Mouse (Mus musculus): Measurements from ENCODE around the gene Ror2. TPM values are rescaled to one million over a fixed set of nuclear protein-coding genes. Genes with fewer than 3 reads are reported as not detected.

Ror2 gene
- polyA plus RNA-seq, 1 experiment from 2014 or later, result 0.18 TPM

DNA sequence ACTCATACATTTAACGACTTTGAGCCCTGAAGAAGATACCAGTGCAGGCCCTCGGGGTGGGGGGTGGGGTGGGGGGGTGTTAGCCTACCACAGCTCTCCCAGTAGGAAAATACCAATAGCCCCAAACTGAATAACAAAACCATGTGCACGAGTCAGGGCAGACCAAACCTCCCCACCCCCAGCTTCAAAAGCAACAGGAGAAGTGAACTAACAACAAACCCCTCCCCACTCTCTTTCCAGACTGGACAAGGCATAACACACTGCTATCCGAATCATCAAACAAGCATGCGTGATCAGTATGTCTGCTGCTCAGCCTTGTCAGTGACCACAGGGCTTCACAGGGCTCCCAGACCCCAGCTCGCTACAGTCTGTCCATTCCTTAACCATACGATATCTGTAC is 94.3 kb downstream of the Ror2 start:
- Histone ChIP-seq H3K4me2 (ENCODE audit: low read depth, low read length) (no peak overlapping the region), H3K4me1 (ENCODE audit: insufficient read depth) (no peaks in the 10 kb centered on the region), H3K9me3 (ENCODE audit: low read length) (no peaks in the 10 kb centered on the region), H3K9ac (replicated peaks) (no peak overlapping the region), H3K4me3 (ENCODE audit: low read depth, low read length) (no peak overlapping the region), H3K27me3 (ENCODE audit: insufficient read depth, low read length) (no peaks in the 10 kb centered on the region), H3K36me3 (replicated peaks; ENCODE audit: insufficient read depth, low read length) (no peaks in the 10 kb centered on the region), H3K27ac (ENCODE audit: low read depth) (no peak overlapping the region)
- DNase-seq (no peak), ATAC-seq (no peak)
- TF ChIP-seq EP300 (IDR thresholded peaks at IDR 0.05; ENCODE audit: low read depth), result no peak
- TF ChIP-seq CTCF (IDR thresholded peaks at IDR 0.05; ENCODE audit: low read depth), result no peak
- WGBS (ENCODE audit: insufficient replicate concordance), result 60% methylated on average over 7 of the region's 7 CpGs

DNA sequence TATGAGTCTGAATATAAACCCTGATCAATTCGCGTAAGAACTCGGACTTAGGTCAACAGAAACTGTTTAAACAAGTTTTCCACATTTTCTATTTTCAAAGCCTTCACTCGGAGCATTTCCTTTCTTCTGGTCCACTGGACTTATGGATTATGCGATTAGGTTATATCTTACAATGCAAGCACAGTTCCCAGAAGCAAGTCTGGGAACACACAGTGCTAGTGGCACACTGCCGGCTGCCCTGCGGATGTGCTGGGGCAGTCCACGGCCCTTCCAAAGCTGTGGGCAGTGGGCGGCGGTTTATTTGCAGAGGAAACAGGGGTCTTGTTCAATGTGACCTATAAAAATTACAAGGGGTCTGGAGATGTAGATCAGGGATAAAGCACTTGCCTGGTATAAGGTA is 97.0 kb downstream of the Ror2 start:
- Histone ChIP-seq H3K27ac (ENCODE audit: low read depth) (no peak overlapping the region), H3K4me1 (ENCODE audit: insufficient read depth) (no peaks in the 10 kb centered on the region), H3K9ac (replicated peaks) (no peak overlapping the region), H3K9me3 (ENCODE audit: low read length) (no peaks in the 10 kb centered on the region), H3K27me3 (ENCODE audit: insufficient read depth, low read length) (no peaks in the 10 kb centered on the region), H3K4me2 (ENCODE audit: low read depth, low read length) (no peak overlapping the region), H3K4me3 (ENCODE audit: low read depth, low read length) (no peak overlapping the region), H3K36me3 (replicated peaks; ENCODE audit: insufficient read depth, low read length) (no peaks in the 10 kb centered on the region)
- WGBS (ENCODE audit: insufficient replicate concordance), result 63% methylated on average over 10 of the region's 10 CpGs
- DNase-seq (no peak), ATAC-seq (no peak)
- TF ChIP-seq CTCF (IDR thresholded peaks at IDR 0.05; ENCODE audit: low read depth) (no peak), EP300 (IDR thresholded peaks at IDR 0.05; ENCODE audit: low read depth) (no peak)

DNA sequence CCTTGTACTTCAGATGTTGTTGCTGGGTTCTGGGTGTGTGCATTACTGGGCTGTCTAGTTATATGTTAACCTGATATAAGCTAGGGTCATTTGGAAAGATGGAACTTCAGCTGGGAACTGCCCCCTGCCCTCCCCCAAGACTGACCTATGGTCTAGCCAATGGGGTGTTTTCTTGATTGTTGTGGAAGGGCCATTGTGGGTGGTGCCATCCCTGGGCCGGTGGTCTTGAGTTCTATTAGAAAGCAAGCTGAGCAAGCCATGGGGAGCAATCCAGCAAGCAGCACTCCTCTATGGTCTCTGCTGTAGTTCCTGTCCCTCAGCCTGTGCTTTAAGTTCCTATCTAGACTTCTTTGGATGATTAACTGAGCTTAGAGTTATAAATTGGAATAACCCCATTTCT is 101.1 kb downstream of the Ror2 start:
- H3K9ac ChIP-seq (replicated peaks), result no peak overlapping the region
- H3K9me3 ChIP-seq (ENCODE audit: low read length), result no peaks in the 10 kb centered on the region
- H3K4me3 ChIP-seq (ENCODE audit: low read depth, low read length), result no peak overlapping the region
- DNase-seq (no peak), ATAC-seq (no peak)
- no peaks in the 10 kb centered on the region for H3K27me3 ChIP-seq (ENCODE audit: insufficient read depth, low read length)
- 79% methylated on average over 1 of the region's 1 CpGs for WGBS (ENCODE audit: insufficient replicate concordance)
- H3K36me3 ChIP-seq (replicated peaks; ENCODE audit: insufficient read depth, low read length), result no peaks in the 10 kb centered on the region
- no peak for TF ChIP-seq CTCF (IDR thresholded peaks at IDR 0.05; ENCODE audit: low read depth)
- TF ChIP-seq EP300 (IDR thresholded peaks at IDR 0.05; ENCODE audit: low read depth), result no peak
- no peaks in the 10 kb centered on the region for H3K4me1 ChIP-seq (ENCODE audit: insufficient read depth)
- H3K4me2 ChIP-seq (ENCODE audit: low read depth, low read length), result no peak overlapping the region
- H3K27ac ChIP-seq (ENCODE audit: low read depth), result no peak overlapping the region

DNA sequence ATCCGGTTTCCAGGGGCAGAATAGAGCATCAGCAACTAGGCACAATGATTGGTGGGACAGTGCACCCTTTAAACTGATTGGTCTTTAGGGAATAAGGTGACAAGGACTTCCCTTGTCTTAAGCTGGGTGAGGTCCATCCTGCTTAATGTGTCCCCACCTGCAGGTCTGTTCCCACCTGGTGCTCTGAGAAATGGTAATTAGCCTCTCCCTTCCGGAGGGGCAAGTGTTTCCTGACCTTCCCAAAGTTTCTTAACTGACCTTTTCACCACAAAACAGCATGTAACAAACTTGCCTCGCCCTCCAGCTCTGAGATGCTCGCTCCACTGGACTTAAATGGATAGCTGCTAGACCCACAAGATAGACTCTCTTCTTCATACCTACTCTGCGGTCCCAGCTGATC is 101.8 kb downstream of the Ror2 start:
- no peak for ATAC-seq
- Histone ChIP-seq H3K4me3 (ENCODE audit: low read depth, low read length) (no peak overlapping the region), H3K9me3 (ENCODE audit: low read length) (no peaks in the 10 kb centered on the region), H3K36me3 (replicated peaks; ENCODE audit: insufficient read depth, low read length) (no peaks in the 10 kb centered on the region), H3K27me3 (ENCODE audit: insufficient read depth, low read length) (no peaks in the 10 kb centered on the region), H3K27ac (ENCODE audit: low read depth) (no peak overlapping the region), H3K4me1 (ENCODE audit: insufficient read depth) (no peaks in the 10 kb centered on the region), H3K9ac (replicated peaks) (no peak overlapping the region), H3K4me2 (ENCODE audit: low read depth, low read length) (no peak overlapping the region)
- TF ChIP-seq EP300 (IDR thresholded peaks at IDR 0.05; ENCODE audit: low read depth), result no peak
- no peak for DNase-seq
- 65% methylated on average over 5 of the region's 5 CpGs for WGBS (ENCODE audit: insufficient replicate concordance)

DNA sequence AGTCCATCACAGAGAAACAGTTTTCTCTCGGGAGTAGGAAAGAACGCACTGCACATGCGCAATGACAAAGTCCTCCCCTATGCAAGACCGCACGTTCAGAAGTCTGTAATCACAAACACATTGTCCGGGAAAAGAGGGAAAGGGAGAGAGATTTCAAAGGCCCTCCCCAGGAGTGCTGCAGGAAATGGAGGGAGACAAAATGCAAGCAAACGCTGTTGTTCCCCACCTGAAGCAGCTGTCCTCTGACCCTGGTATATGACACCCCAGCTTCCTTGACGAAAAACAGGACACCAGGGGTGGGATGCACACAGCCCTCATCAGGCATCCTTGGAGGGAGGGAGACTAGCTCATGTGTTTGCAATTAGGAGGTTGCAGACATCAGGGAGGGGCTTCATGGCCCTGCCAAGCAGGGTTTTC is 102.8 kb downstream of the Ror2 start:
- H3K4me1 ChIP-seq (ENCODE audit: insufficient read depth), result no peaks in the 10 kb centered on the region
- H3K4me2 ChIP-seq (ENCODE audit: low read depth, low read length), result no peak overlapping the region
- no peaks in the 10 kb centered on the region for H3K27me3 ChIP-seq (ENCODE audit: insufficient read depth, low read length)
- no peaks in the 10 kb centered on the region for H3K36me3 ChIP-seq (replicated peaks; ENCODE audit: insufficient read depth, low read length)
- H3K9me3 ChIP-seq (ENCODE audit: low read length), result no peaks in the 10 kb centered on the region
- DNase-seq, result no peak
- no peak overlapping the region for H3K27ac ChIP-seq (ENCODE audit: low read depth)
- no peak overlapping the region for H3K9ac ChIP-seq (replicated peaks)
- H3K4me3 ChIP-seq (ENCODE audit: low read depth, low read length), result no peak overlapping the region
- no peak for TF ChIP-seq CTCF (IDR thresholded peaks at IDR 0.05; ENCODE audit: low read depth)
- no peak for TF ChIP-seq EP300 (IDR thresholded peaks at IDR 0.05; ENCODE audit: low read depth)
- no peak for ATAC-seq
- WGBS (ENCODE audit: insufficient replicate concordance), result 49% methylated on average over 8 of the region's 8 CpGs

DNA sequence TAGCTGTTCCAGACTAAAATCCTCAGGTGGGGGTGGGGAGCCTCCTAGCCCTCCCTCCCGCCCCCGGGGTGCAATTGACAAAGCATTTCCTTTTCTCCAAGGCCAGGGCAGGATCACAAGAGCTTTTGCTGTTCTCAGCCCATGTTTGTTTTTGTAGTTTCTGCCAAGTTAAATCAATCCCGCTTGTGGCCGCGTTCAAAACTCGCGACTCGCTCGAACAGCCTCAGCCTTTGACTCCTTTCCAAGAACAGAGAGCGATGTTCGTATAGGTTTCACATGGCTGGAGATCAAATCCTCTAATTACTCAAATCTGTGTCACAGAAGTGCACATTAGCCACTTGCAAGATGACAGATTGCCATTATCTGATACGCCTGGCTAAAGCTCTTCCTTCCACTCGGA is 107.3 kb downstream of the Ror2 start:
- Histone ChIP-seq H3K9me3 (ENCODE audit: low read length) (no peaks in the 10 kb centered on the region), H3K4me1 (ENCODE audit: insufficient read depth) (no peaks in the 10 kb centered on the region), H3K27ac (ENCODE audit: low read depth) (no peak overlapping the region), H3K4me3 (ENCODE audit: low read depth, low read length) (no peak overlapping the region), H3K9ac (replicated peaks) (no peak overlapping the region), H3K36me3 (replicated peaks; ENCODE audit: insufficient read depth, low read length) (no peaks in the 10 kb centered on the region), H3K4me2 (ENCODE audit: low read depth, low read length) (no peak overlapping the region), H3K27me3 (ENCODE audit: insufficient read depth, low read length) (no peaks in the 10 kb centered on the region)
- DNase-seq, result no peak
- 19% methylated on average over 13 of the region's 13 CpGs for WGBS (ENCODE audit: insufficient replicate concordance)
- no peak for ATAC-seq
- TF ChIP-seq EP300 (IDR thresholded peaks at IDR 0.05; ENCODE audit: low read depth) (no peak), CTCF (IDR thresholded peaks at IDR 0.05; ENCODE audit: low read depth) (no peak)

DNA sequence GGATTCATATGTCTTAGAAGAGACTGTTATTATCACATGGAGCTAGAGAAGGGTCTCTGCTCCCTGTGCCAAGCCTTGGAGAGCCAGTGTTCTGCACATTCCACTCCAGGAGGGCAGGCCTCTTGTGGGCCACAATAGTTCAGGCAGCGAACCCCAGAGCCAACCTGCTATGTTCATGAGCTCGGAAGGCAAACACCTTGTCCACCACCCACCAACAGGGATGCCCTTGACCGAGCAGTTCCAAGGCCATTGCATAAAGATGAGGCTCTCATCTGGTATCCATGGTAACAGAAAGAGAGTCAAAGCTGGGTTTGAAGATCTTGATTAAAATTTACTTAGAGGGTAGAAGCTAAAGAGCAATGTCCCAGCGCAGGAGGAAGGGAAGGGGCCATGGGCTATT is 107.8 kb downstream of the Ror2 start:
- Histone ChIP-seq H3K9me3 (ENCODE audit: low read length) (no peaks in the 10 kb centered on the region), H3K4me2 (ENCODE audit: low read depth, low read length) (no peak overlapping the region), H3K36me3 (replicated peaks; ENCODE audit: insufficient read depth, low read length) (no peaks in the 10 kb centered on the region), H3K4me1 (ENCODE audit: insufficient read depth) (no peaks in the 10 kb centered on the region), H3K27me3 (ENCODE audit: insufficient read depth, low read length) (no peaks in the 10 kb centered on the region), H3K4me3 (ENCODE audit: low read depth, low read length) (no peak overlapping the region), H3K9ac (replicated peaks) (no peak overlapping the region), H3K27ac (ENCODE audit: low read depth) (no peak overlapping the region)
- TF ChIP-seq CTCF (IDR thresholded peaks at IDR 0.05; ENCODE audit: low read depth), result no peak
- TF ChIP-seq EP300 (IDR thresholded peaks at IDR 0.05; ENCODE audit: low read depth), result no peak
- DNase-seq (no peak), ATAC-seq (no peak)
- 53% methylated on average over 4 of the region's 4 CpGs for WGBS (ENCODE audit: insufficient replicate concordance)

Measured in liver, postnatal 0 days (tissue).